Mouse (Mus musculus): ENCODE data around the gene Map1s. TPM values are rescaled to one million over a fixed set of nuclear protein-coding genes. Genes with fewer than 3 reads are reported as not detected.

Gene Map1s
- polyA plus RNA-seq, 1 experiment from 2014 or later: 67.7 TPM

GRCm38 (mm10) chr8:70873364-70873985, 32.3 kb upstream of the Map1s start, which contains the start of gene Ccdc124:
Gene Ccdc124, minus strand, starts transcription at chr8:70873935.
- Histone ChIP-seq H3K9ac (replicated peaks; ENCODE audit: low read depth, low read length) (peak within 1 kb of the TSS; percentile 80), H3K4me3 (replicated peaks; ENCODE audit: low read length) (peak within 1 kb of the TSS; percentile 92), H3K4me1 (replicated peaks; ENCODE audit: control insufficient read depth, insufficient read depth, low read length) (peaks cover 25% of the 10 kb centered on the region), H3K27me3 (replicated peaks; ENCODE audit: control insufficient read depth, insufficient read depth, low read length) (no peaks in the 10 kb centered on the region), H3K36me3 (ENCODE audit: control insufficient read depth, insufficient read depth) (no peaks in the 10 kb centered on the region), H3K9me3 (ENCODE audit: control insufficient read depth, low read length) (no peaks in the 10 kb centered on the region), H3K27ac (ENCODE audit: low read length) (peak within 1 kb of the TSS; percentile 92), H3K4me2 (ENCODE audit: low read length) (peak within 1 kb of the TSS; percentile 64)
- under 1% methylated on average over 45 of the region's 46 CpGs for WGBS
- ATAC-seq: peak; percentile 85

GRCm38 (mm10) chr8:70874441-70874840, 31.3 kb upstream of the Map1s start:
- WGBS: 90% methylated on average over 13 of the region's 13 CpGs
- H3K4me3 ChIP-seq (replicated peaks; ENCODE audit: low read length): no peak overlapping the region
- peaks cover 16% of the 10 kb centered on the region for H3K4me1 ChIP-seq (replicated peaks; ENCODE audit: control insufficient read depth, insufficient read depth, low read length)
- H3K27ac ChIP-seq (ENCODE audit: low read length): no peak overlapping the region
- no peak overlapping the region for H3K4me2 ChIP-seq (ENCODE audit: low read length)
- ATAC-seq: no peak
- H3K36me3 ChIP-seq (ENCODE audit: control insufficient read depth, insufficient read depth): no peaks in the 10 kb centered on the region
- H3K9me3 ChIP-seq (ENCODE audit: control insufficient read depth, low read length): no peaks in the 10 kb centered on the region
- no peak overlapping the region for H3K9ac ChIP-seq (replicated peaks; ENCODE audit: low read depth, low read length)
- no peaks in the 10 kb centered on the region for H3K27me3 ChIP-seq (replicated peaks; ENCODE audit: control insufficient read depth, insufficient read depth, low read length)

DNA sequence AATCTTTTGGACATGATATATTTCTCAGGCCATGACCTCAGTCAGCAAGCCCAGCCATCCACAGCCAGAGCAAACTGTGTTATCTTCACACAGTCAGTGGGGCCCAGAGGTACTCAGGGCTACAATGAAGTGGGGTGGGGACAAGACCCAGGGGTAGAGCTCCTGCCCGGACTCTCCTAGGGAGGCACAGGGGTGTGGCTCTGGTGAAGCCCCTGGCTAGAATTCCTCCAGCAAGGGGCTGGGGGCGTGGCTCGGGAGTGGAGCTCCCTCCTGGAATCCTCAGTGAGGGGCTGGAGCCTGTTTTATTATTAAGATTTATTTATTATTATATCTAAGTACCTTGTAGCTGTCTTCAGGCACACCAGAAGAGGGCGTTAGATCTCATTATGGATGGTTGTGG, 29.4 kb upstream of the Map1s start:
- H3K4me2 ChIP-seq (ENCODE audit: low read length): no peak overlapping the region
- WGBS: 60% methylated on average over 4 of the region's 4 CpGs
- no peak overlapping the region for H3K4me3 ChIP-seq (replicated peaks; ENCODE audit: low read length)
- no peak overlapping the region for H3K9ac ChIP-seq (replicated peaks; ENCODE audit: low read depth, low read length)
- no peaks in the 10 kb centered on the region for H3K9me3 ChIP-seq (ENCODE audit: control insufficient read depth, low read length)
- no peaks in the 10 kb centered on the region for H3K27me3 ChIP-seq (replicated peaks; ENCODE audit: control insufficient read depth, insufficient read depth, low read length)
- H3K36me3 ChIP-seq (ENCODE audit: control insufficient read depth, insufficient read depth): no peaks in the 10 kb centered on the region
- no peak for ATAC-seq
- H3K4me1 ChIP-seq (replicated peaks; ENCODE audit: control insufficient read depth, insufficient read depth, low read length): peaks cover 17% of the 10 kb centered on the region
- H3K27ac ChIP-seq (ENCODE audit: low read length): no peak overlapping the region

GRCm38 (mm10) chr8:70878178-70878577, 27.6 kb upstream of the Map1s start:
- Histone ChIP-seq H3K4me1 (replicated peaks; ENCODE audit: control insufficient read depth, insufficient read depth, low read length) (peaks cover 5% of the 10 kb centered on the region), H3K4me2 (ENCODE audit: low read length) (no peak overlapping the region), H3K27me3 (replicated peaks; ENCODE audit: control insufficient read depth, insufficient read depth, low read length) (no peaks in the 10 kb centered on the region), H3K27ac (ENCODE audit: low read length) (no peak overlapping the region), H3K9me3 (ENCODE audit: control insufficient read depth, low read length) (no peaks in the 10 kb centered on the region), H3K36me3 (ENCODE audit: control insufficient read depth, insufficient read depth) (no peaks in the 10 kb centered on the region), H3K9ac (replicated peaks; ENCODE audit: low read depth, low read length) (no peak overlapping the region), H3K4me3 (replicated peaks; ENCODE audit: low read length) (no peak overlapping the region)
- 61% methylated on average over 2 of the region's 2 CpGs for WGBS
- ATAC-seq: no peak

DNA sequence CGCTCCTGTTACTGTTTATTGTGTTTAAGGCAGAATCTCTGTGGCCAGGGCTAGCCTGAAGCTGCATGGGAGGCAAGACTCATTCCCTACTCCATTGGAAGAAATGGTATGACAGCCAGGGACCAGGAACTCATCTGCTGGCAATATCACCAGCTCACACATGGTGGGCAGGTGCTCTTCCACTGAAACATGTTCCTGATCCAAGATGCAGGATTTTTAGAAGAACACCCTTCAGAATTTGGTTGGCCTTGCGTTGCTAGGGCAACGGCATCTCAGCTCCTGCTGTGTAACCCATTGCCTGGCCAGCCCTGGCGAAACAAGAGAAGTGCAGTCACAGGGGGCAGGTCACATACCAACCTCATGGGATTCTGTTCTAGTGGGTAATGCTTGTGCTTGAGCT, 26.2 kb upstream of the Map1s start:
- H3K4me2 ChIP-seq (ENCODE audit: low read length): no peak overlapping the region
- H3K4me1 ChIP-seq (replicated peaks; ENCODE audit: control insufficient read depth, insufficient read depth, low read length): peaks cover 5% of the 10 kb centered on the region
- no peak overlapping the region for H3K9ac ChIP-seq (replicated peaks; ENCODE audit: low read depth, low read length)
- no peaks in the 10 kb centered on the region for H3K36me3 ChIP-seq (ENCODE audit: control insufficient read depth, insufficient read depth)
- no peak overlapping the region for H3K4me3 ChIP-seq (replicated peaks; ENCODE audit: low read length)
- no peak overlapping the region for H3K27ac ChIP-seq (ENCODE audit: low read length)
- H3K9me3 ChIP-seq (ENCODE audit: control insufficient read depth, low read length): no peaks in the 10 kb centered on the region
- WGBS: 50% methylated on average over 4 of the region's 4 CpGs
- no peak for ATAC-seq
- H3K27me3 ChIP-seq (replicated peaks; ENCODE audit: control insufficient read depth, insufficient read depth, low read length): no peaks in the 10 kb centered on the region

DNA sequence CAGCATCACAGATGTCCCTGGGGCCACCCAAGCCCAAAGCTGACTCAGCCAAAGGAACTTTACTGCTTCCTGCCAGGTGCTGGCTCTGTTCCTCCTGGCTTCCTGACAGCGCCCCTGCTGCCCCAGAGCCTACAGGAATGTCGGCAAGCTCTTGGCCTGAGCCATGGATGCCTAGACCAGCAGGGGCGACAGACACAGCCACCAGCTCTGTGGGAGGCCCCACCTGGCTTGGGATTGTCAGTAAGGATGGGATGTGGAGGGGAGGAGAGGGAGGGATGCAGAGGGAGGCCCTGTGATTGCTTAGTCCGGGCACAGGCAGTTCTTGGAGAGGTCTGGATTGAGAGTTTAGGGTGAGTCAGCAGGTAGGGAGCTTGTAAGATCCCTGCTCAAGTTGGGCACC, 25.6 kb upstream of the Map1s start:
- H3K4me2 ChIP-seq (ENCODE audit: low read length): no peak overlapping the region
- H3K9ac ChIP-seq (replicated peaks; ENCODE audit: low read depth, low read length): no peak overlapping the region
- WGBS: 8% methylated on average over 4 of the region's 4 CpGs
- no peaks in the 10 kb centered on the region for H3K27me3 ChIP-seq (replicated peaks; ENCODE audit: control insufficient read depth, insufficient read depth, low read length)
- no peaks in the 10 kb centered on the region for H3K9me3 ChIP-seq (ENCODE audit: control insufficient read depth, low read length)
- H3K4me1 ChIP-seq (replicated peaks; ENCODE audit: control insufficient read depth, insufficient read depth, low read length): peaks cover 5% of the 10 kb centered on the region
- 0 out of 2 replicates have a peak, but pooled peaks have one; percentile 39 for ATAC-seq
- no peaks in the 10 kb centered on the region for H3K36me3 ChIP-seq (ENCODE audit: control insufficient read depth, insufficient read depth)
- no peak overlapping the region for H3K27ac ChIP-seq (ENCODE audit: low read length)
- H3K4me3 ChIP-seq (replicated peaks; ENCODE audit: low read length): no peak overlapping the region

DNA sequence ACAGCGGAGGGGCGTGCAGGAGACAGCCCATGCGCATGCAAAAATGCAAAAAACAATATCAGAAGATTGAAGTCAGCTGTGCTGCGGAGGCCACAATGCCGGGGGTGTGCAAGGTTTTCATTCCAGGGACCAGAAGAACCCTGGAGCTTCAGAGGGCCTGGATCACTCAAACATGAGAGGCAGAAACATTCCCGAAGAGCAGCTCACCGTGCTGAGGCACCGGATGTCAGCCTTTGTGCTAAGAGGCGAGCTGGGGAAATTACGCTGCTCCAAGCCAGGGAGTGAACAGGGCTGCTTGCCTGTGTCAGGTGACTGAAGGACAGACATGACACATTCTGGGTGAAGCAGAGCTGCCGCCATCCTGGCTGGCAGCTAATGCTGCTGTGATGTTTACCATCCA, 25.2 kb upstream of the Map1s start:
- Histone ChIP-seq H3K4me2 (ENCODE audit: low read length) (no peak overlapping the region), H3K27me3 (replicated peaks; ENCODE audit: control insufficient read depth, insufficient read depth, low read length) (no peaks in the 10 kb centered on the region), H3K9me3 (ENCODE audit: control insufficient read depth, low read length) (no peaks in the 10 kb centered on the region)

GRCm38 (mm10) chr8:70884186-70884585, 21.5 kb upstream of the Map1s start:
- no peak overlapping the region for H3K4me2 ChIP-seq (ENCODE audit: low read length)
- WGBS: 75% methylated on average over 4 of the region's 4 CpGs
- peaks cover 5% of the 10 kb centered on the region for H3K4me1 ChIP-seq (replicated peaks; ENCODE audit: control insufficient read depth, insufficient read depth, low read length)
- no peak overlapping the region for H3K9ac ChIP-seq (replicated peaks; ENCODE audit: low read depth, low read length)
- no peak overlapping the region for H3K4me3 ChIP-seq (replicated peaks; ENCODE audit: low read length)
- H3K36me3 ChIP-seq (ENCODE audit: control insufficient read depth, insufficient read depth): no peaks in the 10 kb centered on the region
- H3K27me3 ChIP-seq (replicated peaks; ENCODE audit: control insufficient read depth, insufficient read depth, low read length): no peaks in the 10 kb centered on the region
- no peak overlapping the region for H3K27ac ChIP-seq (ENCODE audit: low read length)
- H3K9me3 ChIP-seq (ENCODE audit: control insufficient read depth, low read length): no peaks in the 10 kb centered on the region
- no peak for ATAC-seq

More for the DNA sequence above, 25.2 kb upstream of the Map1s start:
- H3K27ac ChIP-seq (ENCODE audit: low read length): no peak overlapping the region
- no peaks in the 10 kb centered on the region for H3K36me3 ChIP-seq (ENCODE audit: control insufficient read depth, insufficient read depth)
- WGBS: 33% methylated on average over 11 of the region's 11 CpGs
- H3K9ac ChIP-seq (replicated peaks; ENCODE audit: low read depth, low read length): no peak overlapping the region
- no peak for ATAC-seq
- H3K4me1 ChIP-seq (replicated peaks; ENCODE audit: control insufficient read depth, insufficient read depth, low read length): peaks cover 5% of the 10 kb centered on the region
- no peak overlapping the region for H3K4me3 ChIP-seq (replicated peaks; ENCODE audit: low read length)

GRCm38 (mm10) chr8:70884683-70885082, 21.0 kb upstream of the Map1s start:
- Histone ChIP-seq H3K9ac (replicated peaks; ENCODE audit: low read depth, low read length) (no peak overlapping the region), H3K4me1 (replicated peaks; ENCODE audit: control insufficient read depth, insufficient read depth, low read length) (peaks cover 5% of the 10 kb centered on the region), H3K9me3 (ENCODE audit: control insufficient read depth, low read length) (no peaks in the 10 kb centered on the region), H3K27me3 (replicated peaks; ENCODE audit: control insufficient read depth, insufficient read depth, low read length) (no peaks in the 10 kb centered on the region), H3K27ac (ENCODE audit: low read length) (no peak overlapping the region), H3K4me2 (ENCODE audit: low read length) (no peak overlapping the region), H3K4me3 (replicated peaks; ENCODE audit: low read length) (no peak overlapping the region), H3K36me3 (ENCODE audit: control insufficient read depth, insufficient read depth) (no peaks in the 10 kb centered on the region)
- ATAC-seq: no peak
- 88% methylated on average over 10 of the region's 10 CpGs for WGBS

DNA sequence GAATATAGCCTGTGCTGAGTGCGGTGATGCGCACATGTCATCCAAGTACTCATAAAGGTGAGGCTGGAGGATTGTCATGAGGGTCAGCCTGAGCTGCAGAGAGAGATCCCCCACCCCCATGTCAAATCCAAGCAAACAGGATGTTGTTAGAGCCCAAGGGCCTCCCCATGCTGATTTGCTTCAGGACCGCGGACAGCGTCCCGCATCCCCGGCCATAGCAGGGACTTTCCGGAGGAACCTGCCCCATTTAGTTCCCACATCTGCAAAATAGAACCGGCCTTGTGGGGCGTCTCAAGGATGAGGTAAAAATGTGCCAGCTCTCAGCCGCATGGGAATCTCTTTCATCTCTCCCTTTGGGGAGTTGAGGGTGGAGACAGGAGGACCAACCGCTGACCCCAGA, 20.1 kb upstream of the Map1s start:
- no peak for ATAC-seq
- 21% methylated on average over 12 of the region's 12 CpGs for WGBS
- no peak overlapping the region for H3K4me2 ChIP-seq (ENCODE audit: low read length)
- peaks cover under 1% of the 10 kb centered on the region for H3K27me3 ChIP-seq (replicated peaks; ENCODE audit: control insufficient read depth, insufficient read depth, low read length)
- no peak overlapping the region for H3K27ac ChIP-seq (ENCODE audit: low read length)
- no peaks in the 10 kb centered on the region for H3K36me3 ChIP-seq (ENCODE audit: control insufficient read depth, insufficient read depth)
- H3K4me1 ChIP-seq (replicated peaks; ENCODE audit: control insufficient read depth, insufficient read depth, low read length): no peaks in the 10 kb centered on the region
- no peak overlapping the region for H3K9ac ChIP-seq (replicated peaks; ENCODE audit: low read depth, low read length)
- H3K4me3 ChIP-seq (replicated peaks; ENCODE audit: low read length): no peak overlapping the region
- H3K9me3 ChIP-seq (ENCODE audit: control insufficient read depth, low read length): no peaks in the 10 kb centered on the region

All from forebrain, embryonic 16.5 days (tissue).